In genomic region chr5:143464100-143464756, GRCm38 (mm10) we compare ENCODE assay signal across 8 mouse cellular contexts. TPM values are rescaled to one million over a fixed set of nuclear protein-coding genes. Genes with fewer than 3 reads are reported as not detected.
DNase-seq lines count a peak whose midpoint lies in the region; ATAC-seq and TF ChIP-seq lines count a peak whose summit lies in the region.

TSS of gene Daglb (plus strand) at chr5:143464584.

- peak within 1 kb of the TSS; percentile 59; the same call in 1 of the 2 replicates for H3K27ac ChIP-seq in heart, embryonic 11.5 days (ENCODE audit: low read depth, low read length)
- H3K27ac ChIP-seq in kidney, embryonic 16.5 days (ENCODE audit: low read length): no peak within 1 kb of the TSS
- peak within 1 kb of the TSS; percentile 22 for H3K27ac ChIP-seq in liver, adult 2 months (replicated peaks; ENCODE audit: insufficient read depth, low read depth, low read length)

- no peak for TF ChIP-seq CTCF in liver, adult 2 months (IDR thresholded peaks at IDR 0.05; ENCODE audit: low read depth, low read length)

- peak within 1 kb of the TSS; percentile 97 for H3K4me2 ChIP-seq in heart, embryonic 11.5 days
- peak within 1 kb of the TSS; percentile 97 for H3K4me2 ChIP-seq in kidney, embryonic 16.5 days (replicated peaks; ENCODE audit: low read depth, low read length)
- peak within 1 kb of the TSS; percentile 98 for H3K4me2 ChIP-seq in myocyte (ENCODE audit: low read depth)

- no peaks in the 10 kb centered on the region for H3K27me3 ChIP-seq in heart, embryonic 11.5 days (ENCODE audit: control insufficient read depth, insufficient read depth, low read length)
- no peaks in the 10 kb centered on the region for H3K27me3 ChIP-seq in kidney, embryonic 16.5 days (ENCODE audit: insufficient read depth, low read length)
- no peaks in the 10 kb centered on the region for H3K27me3 ChIP-seq in liver, adult 2 months (ENCODE audit: control insufficient read depth, insufficient read depth, low read length)
- H3K27me3 ChIP-seq in myocyte (ENCODE audit: control insufficient read depth, insufficient read depth, insufficient read length): peaks cover 10% of the 10 kb centered on the region
- no peaks in the 10 kb centered on the region for H3K27me3 ChIP-seq in splenic B cell, adult 2 months (ENCODE audit: control insufficient read depth, insufficient read depth, low read length, poor library complexity, severe bottlenecking)

- peak within 1 kb of the TSS; percentile 87 for H3K9ac ChIP-seq in heart, embryonic 11.5 days (ENCODE audit: low read depth, low read length)
- peak within 1 kb of the TSS; percentile 78 for H3K9ac ChIP-seq in kidney, embryonic 16.5 days (replicated peaks; ENCODE audit: low read length)
- H3K9ac ChIP-seq in liver, adult 2 months (ENCODE audit: low read depth, low read length): peak within 1 kb of the TSS; percentile 78

- H3K4me3 ChIP-seq in heart, embryonic 11.5 days (ENCODE audit: low read depth, low read length): peak within 1 kb of the TSS; percentile 80
- H3K4me3 ChIP-seq in kidney, embryonic 16.5 days (ENCODE audit: low read length): peak within 1 kb of the TSS; percentile 78
- H3K4me3 ChIP-seq in liver, adult 2 months (ENCODE audit: insufficient read depth, low read depth, low read length): peak within 1 kb of the TSS; percentile 72
- peak within 1 kb of the TSS; percentile 52 for H3K4me3 ChIP-seq in myocyte

- peak; percentile 74 for ATAC-seq in erythroblast, adult 5-6 weeks (replicated peaks; ENCODE audit: low FRiP score, poor library complexity, severe bottlenecking)
- ATAC-seq in heart, embryonic 11.5 days (replicated peaks; ENCODE audit: insufficient number of reproducible peaks, low FRiP score, low TSS enrichment): peak; percentile 94
- peak; percentile 97 for ATAC-seq in kidney, embryonic 16.5 days (ENCODE audit: low FRiP score, low TSS enrichment)

- H3K79me2 ChIP-seq in liver, adult 2 months (ENCODE audit: control insufficient read depth, insufficient read depth, low read length): no peaks in the 10 kb centered on the region
- no peaks in the 10 kb centered on the region for H3K79me2 ChIP-seq in myocyte (ENCODE audit: control insufficient read depth, insufficient read depth)

- WGBS in heart, embryonic 11.5 days (ENCODE audit: insufficient replicate concordance): 4% methylated on average over 43 of the region's 43 CpGs
- 2% methylated on average over 43 of the region's 43 CpGs for WGBS in kidney, embryonic 16.5 days
- 3% methylated on average over 43 of the region's 43 CpGs for WGBS in liver, adult 2 months

- TF ChIP-seq POLR2A in liver, adult 2 months (IDR thresholded peaks at IDR 0.05; ENCODE audit: extremely low read depth, insufficient read depth, low read length): 0 out of 2 replicates have a peak, but pooled peaks have one; percentile 38
- peak; percentile 81 for TF ChIP-seq POLR2A in myocyte (IDR thresholded peaks at IDR 0.05; ENCODE audit: insufficient read length, low read depth)

- DNase-seq in B cell, adult 2 months: peak; percentile 87 to 89
- DNase-seq in brain, adult 2 months (ENCODE audit: low read depth, low spot score): peak; percentile 97
- DNase-seq in liver, adult 2 months (ENCODE audit: extremely low read depth, low read depth, low spot score): peak; percentile 78
- peak; percentile 93 for DNase-seq in splenic B cell, adult 2 months (ENCODE audit: low read depth, low spot score)

- H3ac ChIP-seq in myocyte (ENCODE audit: control insufficient read depth, insufficient read length): peak within 1 kb of the TSS; percentile 9

- H3K9me3 ChIP-seq in heart, embryonic 11.5 days (replicated peaks; ENCODE audit: control insufficient read depth, low read length): no peaks in the 10 kb centered on the region
- no peaks in the 10 kb centered on the region for H3K9me3 ChIP-seq in kidney, embryonic 16.5 days (ENCODE audit: low read length)

- H3K36me3 ChIP-seq in heart, embryonic 11.5 days (ENCODE audit: control insufficient read depth, insufficient read depth, low read length): no peaks in the 10 kb centered on the region
- H3K36me3 ChIP-seq in kidney, embryonic 16.5 days (ENCODE audit: insufficient read depth, low read length): no peaks in the 10 kb centered on the region
- H3K36me3 ChIP-seq in liver, adult 2 months (ENCODE audit: control insufficient read depth, insufficient read depth, low read length): no peaks in the 10 kb centered on the region
- H3K36me3 ChIP-seq in myocyte (ENCODE audit: control insufficient read depth, insufficient read depth): no peaks in the 10 kb centered on the region
- no peaks in the 10 kb centered on the region; the same call in 1 of the 2 replicates for H3K36me3 ChIP-seq in splenic B cell, adult 2 months (ENCODE audit: control insufficient read depth, insufficient read depth, low read length, poor library complexity, severe bottlenecking)

- H3K4me1 ChIP-seq in heart, embryonic 11.5 days (ENCODE audit: control insufficient read depth, insufficient read depth, low read length): peaks cover 8% of the 10 kb centered on the region; the same call in 1 of the 2 replicates
- H3K4me1 ChIP-seq in kidney, embryonic 16.5 days (ENCODE audit: insufficient read depth, low read length): peaks cover 8% of the 10 kb centered on the region
- no peaks in the 10 kb centered on the region; the same call in 1 of the 2 replicates for H3K4me1 ChIP-seq in liver, adult 2 months (ENCODE audit: control insufficient read depth, insufficient read depth, low read length)

TF ChIP-seq in myocyte, 11 proteins besides CTCF, POLR2A, EP300 and RAD21:
- TF ChIP-seq MYOG (IDR thresholded peaks at IDR 0.05; ENCODE audit: control insufficient read depth in 1 of 3, insufficient read depth in 1 of 3, insufficient read length in 2 of 3, low read depth in 2 of 3) (peak in 1 of 3 experiments; percentile 18), E2F4 (IDR thresholded peaks at IDR 0.05; ENCODE audit: insufficient read depth) (no peak), POLR2AphosphoS2 (IDR thresholded peaks at IDR 0.05; ENCODE audit: insufficient read length, low read depth) (peak; percentile 60)

RNA-seq across cellular contexts. Expression of gene Daglb, which starts in this region (rescaled TPM):
- 5.2 and 6.7 TPM in 2 replicates for total RNA-seq in erythroblast, adult 5-6 weeks (2015; ENCODE audit: low replicate concordance)
- 7.1 and 8.8 TPM in 2 replicates for total RNA-seq in erythroblast, adult 5-6 weeks (2017; ENCODE audit: low replicate concordance)
- 8.5 and 8.7 TPM in 2 replicates for polyA plus RNA-seq in heart, embryonic 11.5 days (2014; fragmentation: Nextera tagmentation; extraction: Ambion mirVana)
- 8.9 and 9.0 TPM in 2 replicates for polyA plus RNA-seq in kidney, embryonic 16.5 days (2015; fragmentation: Nextera tagmentation; extraction: Ambion mirVana)
- 12.4 TPM in 2 replicates for total RNA-seq in liver, adult 2 months (2014; rRNA removed)
- 14.9 and 17.4 TPM in 2 replicates for polyA plus RNA-seq in liver, adult 2 months (2012; rRNA removed)
- 3.9 TPM for polyA plus RNA-seq in myocyte (2012; fragmentation: generic; extraction: Trizol)
